Mouse (Mus musculus) intestine, postnatal 0 days (tissue): ENCODE data around the gene Gnmt. TPM values are rescaled to one million over a fixed set of nuclear protein-coding genes. Genes with fewer than 3 reads are reported as not detected.

Experiments used
- ATAC-seq: fragments of 200-750 bp; cut with Nextera tagmentation; 2 replicates; pipeline ENCODE4 v1.8.0; 2017; ENCODE audit warnings: mild to moderate bottlenecking, moderate TSS enrichment, moderate library complexity
- H3K27ac ChIP-seq: fragments of 300-500 bp; sonication (generic); 2 replicates; pipeline ENCODE4 v1.5.1; 2014; ENCODE audit warnings: mild to moderate bottlenecking, low read depth, low read length, moderate library complexity
- H3K27me3 ChIP-seq: fragments of 300-500 bp; sonication (generic); replicated peaks from 2 replicates; pipeline ENCODE4 v1.6.1; 2014; ENCODE audit warnings: low read length, mixed read lengths; ENCODE audit not compliant: control insufficient read depth, insufficient read depth
- H3K36me3 ChIP-seq: fragments of 300-500 bp; sonication (generic); 2 replicates; pipeline ENCODE4 v1.6.1; 2014; ENCODE audit warnings: mild to moderate bottlenecking, moderate library complexity; ENCODE audit not compliant: control insufficient read depth, insufficient read depth
- H3K4me1 ChIP-seq: fragments of 300-500 bp; sonication (generic); replicated peaks from 2 replicates; pipeline ENCODE4 v1.6.1; 2014; ENCODE audit warnings: antibody characterized with exemption, low read length, mixed read lengths; ENCODE audit not compliant: control insufficient read depth, insufficient read depth
- H3K4me2 ChIP-seq: fragments of 300-500 bp; sonication (generic); replicated peaks from 2 replicates; pipeline ENCODE4 v1.6.1; 2014; ENCODE audit warnings: low read depth, mild to moderate bottlenecking, moderate library complexity
- H3K4me3 ChIP-seq: fragments of 300-500 bp; sonication (generic); 2 replicates; pipeline ENCODE4 v1.5.1; 2014; ENCODE audit warnings: low read depth, low read length
- H3K9ac ChIP-seq: fragments of 300-500 bp; sonication (generic); 2 replicates; pipeline ENCODE4 v1.6.1; 2014; ENCODE audit warnings: mild to moderate bottlenecking, low read depth, low read length
- H3K9me3 ChIP-seq: fragments of 300-500 bp; sonication (generic); 2 replicates; pipeline ENCODE4 v1.6.1; 2016; ENCODE audit warnings: mixed run types; ENCODE audit not compliant: control insufficient read depth
- CTCF ChIP-seq: sonication (generic); IDR thresholded peaks from 2 replicates; pipeline ENCODE4 v1.5.1; 2016; ENCODE audit warnings: low read depth, mild to moderate bottlenecking, control low read depth, antibody characterized with exemption, moderate library complexity
- WGBS: fragments of 180-500 bp; shearing (Covaris S2); extraction: QIAGEN DNeasy Blood & Tissue Kit; methylation state at CpG from one replicate; pipeline ENCODE4 v1.1.7; 2014; 5-methylcytosine and 5-hydroxymethylcytosine counted together
- polyA plus RNA-seq: library from polyadenylated mRNA; unstranded; fragments of >200 nt; fragmentation: Nextera tagmentation; extraction: Ambion mirVana; gene quantifications from 2 replicates; pipeline ENCODE4 v1.2.1, GENCODE M21; 2015

Gene Gnmt
- polyA plus RNA-seq, 1 experiment from 2014 or later = 0.48 TPM

DNA sequence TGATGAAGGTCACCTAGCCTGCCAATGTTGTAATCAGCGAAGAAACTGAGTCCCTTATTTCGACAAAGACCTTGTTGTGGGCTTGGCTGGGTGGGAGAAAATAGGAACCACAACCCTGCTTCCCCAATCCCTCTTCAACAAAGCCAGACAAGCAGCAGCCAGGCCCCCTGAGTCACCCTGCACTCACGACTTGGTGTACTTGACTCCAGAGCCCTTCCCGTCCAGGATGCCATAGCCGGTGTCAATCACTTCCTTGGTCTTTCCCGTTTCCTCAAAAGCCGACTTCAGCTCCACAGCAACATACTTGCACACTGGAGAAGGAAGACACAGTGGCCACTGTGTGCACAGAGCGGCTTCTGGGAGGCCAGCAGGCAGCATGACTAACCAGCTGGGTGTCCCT is 18.3 kb upstream of the Gnmt start:
- Histone ChIP-seq H3K9me3 (no peaks in the 10 kb centered on the region), H3K36me3 (peaks cover 37% of the 10 kb centered on the region), H3K4me1 (no peaks in the 10 kb centered on the region; the same call in 1 of the 2 replicates), H3K4me2 (no peak overlapping the region), H3K27ac (no peak overlapping the region), H3K27me3 (no peaks in the 10 kb centered on the region), H3K9ac (no peak overlapping the region), H3K4me3 (no peak overlapping the region)
- WGBS = 79% methylated on average over 8 of the region's 8 CpGs
- no peak for TF ChIP-seq CTCF
- no peak for ATAC-seq

DNA sequence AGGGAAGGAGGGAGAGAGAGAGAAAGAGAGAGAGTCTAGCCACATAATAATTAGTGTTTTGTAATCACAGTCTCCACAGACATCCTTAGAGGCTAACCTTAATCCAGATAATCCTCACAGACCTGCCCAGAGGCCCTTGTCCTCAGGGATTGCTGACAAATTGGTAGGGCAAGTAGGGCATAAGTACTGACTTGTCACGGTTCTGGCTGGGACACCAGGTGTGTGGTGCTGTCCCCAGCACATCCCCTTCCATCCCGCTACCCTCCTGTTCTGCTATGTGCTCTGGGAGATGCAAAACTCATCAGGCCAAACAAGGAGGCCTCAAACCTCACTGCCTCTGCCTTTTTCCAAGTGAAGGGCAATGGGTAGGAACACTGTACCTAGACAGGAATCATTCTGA is 16.5 kb upstream of the Gnmt start:
- H3K27ac ChIP-seq = no peak overlapping the region
- H3K9ac ChIP-seq = no peak overlapping the region
- no peaks in the 10 kb centered on the region for H3K27me3 ChIP-seq
- H3K9me3 ChIP-seq = no peaks in the 10 kb centered on the region
- 89% methylated on average over 2 of the region's 2 CpGs for WGBS
- H3K4me2 ChIP-seq = no peak overlapping the region
- H3K4me3 ChIP-seq = no peak overlapping the region
- TF ChIP-seq CTCF = no peak
- H3K4me1 ChIP-seq = no peaks in the 10 kb centered on the region
- no peak for ATAC-seq
- peaks cover 44% of the 10 kb centered on the region for H3K36me3 ChIP-seq

DNA sequence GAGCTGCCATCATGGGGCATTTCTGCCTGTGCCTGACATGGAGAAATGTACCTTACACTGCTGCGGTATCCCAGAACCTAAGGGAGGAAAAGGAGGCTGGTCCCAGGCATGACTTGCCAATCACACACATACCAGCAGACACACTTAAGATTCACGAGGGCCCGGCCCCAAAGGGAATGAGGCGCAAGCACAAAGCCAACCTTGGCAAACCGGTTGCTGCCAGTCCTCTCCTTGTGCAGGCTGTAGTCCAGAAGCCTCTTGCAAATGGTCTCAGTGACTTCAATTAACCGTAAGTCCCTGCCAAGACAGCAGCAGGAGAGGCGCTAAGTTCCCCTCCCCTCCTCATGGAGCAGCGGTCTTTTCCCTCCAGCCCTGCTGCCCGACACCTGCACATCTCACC is 14.0 kb upstream of the Gnmt start:
- 90% methylated on average over 9 of the region's 9 CpGs for WGBS
- H3K27me3 ChIP-seq = no peaks in the 10 kb centered on the region
- H3K9me3 ChIP-seq = no peaks in the 10 kb centered on the region
- peaks cover 44% of the 10 kb centered on the region for H3K36me3 ChIP-seq
- H3K9ac ChIP-seq = no peak overlapping the region
- no peaks in the 10 kb centered on the region for H3K4me1 ChIP-seq
- H3K4me3 ChIP-seq = no peak overlapping the region
- H3K4me2 ChIP-seq = no peak overlapping the region
- ATAC-seq = no peak
- H3K27ac ChIP-seq = no peak overlapping the region
- no peak for TF ChIP-seq CTCF

DNA sequence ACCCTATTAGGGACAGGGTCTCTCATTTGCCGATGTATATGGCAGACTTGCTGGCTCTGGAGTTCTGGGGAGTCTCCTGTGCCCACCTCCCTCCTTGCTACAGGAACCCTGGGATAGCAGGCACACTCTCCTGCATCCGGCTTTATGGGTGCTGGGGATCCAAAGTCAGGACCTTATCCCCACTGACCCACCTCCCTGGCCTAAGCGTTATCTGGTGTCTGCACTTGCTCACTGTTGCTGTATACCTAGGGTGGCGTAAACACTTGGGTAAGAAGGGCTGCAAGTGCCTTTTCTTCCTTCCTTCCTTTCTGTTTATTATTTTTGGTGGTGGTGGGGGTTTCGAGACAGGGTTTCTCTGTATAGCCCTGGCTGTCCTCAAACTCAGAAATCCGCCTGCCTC is 12.3 kb upstream of the Gnmt start:
- no peak for TF ChIP-seq CTCF
- no peak for ATAC-seq
- WGBS = 89% methylated on average over 6 of the region's 6 CpGs
- Histone ChIP-seq H3K9me3 (no peaks in the 10 kb centered on the region), H3K27ac (no peak overlapping the region), H3K4me1 (no peaks in the 10 kb centered on the region), H3K36me3 (peaks cover 36% of the 10 kb centered on the region), H3K4me3 (no peak overlapping the region), H3K4me2 (no peak overlapping the region), H3K27me3 (no peaks in the 10 kb centered on the region), H3K9ac (no peak overlapping the region)

DNA sequence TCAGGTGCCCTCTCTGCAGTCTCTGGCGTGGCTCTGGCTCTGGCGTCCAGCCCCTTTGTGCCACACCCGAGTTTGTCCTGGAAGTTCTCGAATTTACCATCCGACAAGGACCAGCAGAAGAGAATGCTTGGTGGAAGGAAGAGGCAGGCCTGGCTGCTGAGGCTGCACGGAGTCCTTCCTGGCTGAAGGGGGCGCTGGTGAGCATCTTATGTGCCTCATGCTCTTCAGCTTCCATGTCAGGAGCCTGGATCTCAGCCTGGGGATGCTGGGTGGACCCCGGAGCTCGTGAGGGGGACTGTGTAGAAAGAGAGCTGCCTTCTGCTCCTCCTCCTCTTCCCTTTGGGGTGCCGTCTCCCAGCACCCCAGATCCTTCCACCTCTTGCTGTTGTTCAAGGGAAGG is 7.2 kb upstream of the Gnmt start:
- 66% methylated on average over 10 of the region's 10 CpGs for WGBS
- Histone ChIP-seq H3K9me3 (no peaks in the 10 kb centered on the region), H3K4me3 (no peak overlapping the region), H3K27ac (no peak overlapping the region), H3K36me3 (peaks cover 3% of the 10 kb centered on the region; the same call in 1 of the 2 replicates), H3K4me2 (no peak overlapping the region), H3K27me3 (no peaks in the 10 kb centered on the region), H3K4me1 (no peaks in the 10 kb centered on the region), H3K9ac (no peak overlapping the region)
- peak; percentile 65 for TF ChIP-seq CTCF
- no peak for ATAC-seq

DNA sequence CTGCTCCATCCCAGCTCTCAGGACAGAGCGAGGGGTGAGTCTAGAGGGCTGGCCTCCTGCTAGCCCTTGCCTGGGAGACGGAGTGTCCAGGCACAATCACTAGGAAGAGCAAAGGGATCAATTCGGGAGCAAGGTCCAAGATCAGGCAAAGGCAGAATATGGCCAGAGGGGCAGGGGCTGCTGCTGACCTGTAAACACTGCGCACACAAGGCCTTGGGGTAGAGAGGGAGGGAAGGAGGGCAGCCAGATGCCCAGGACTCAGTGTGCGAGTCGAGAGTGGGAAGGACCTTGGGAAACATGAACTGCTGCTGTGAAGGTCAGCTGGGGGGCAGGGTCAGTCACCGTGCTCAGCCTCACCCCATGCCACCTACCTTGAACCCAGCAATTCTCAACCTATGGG is 6.3 kb upstream of the Gnmt start:
- H3K9ac ChIP-seq = no peak overlapping the region
- H3K4me1 ChIP-seq = no peaks in the 10 kb centered on the region
- WGBS = 82% methylated on average over 7 of the region's 7 CpGs
- no peaks in the 10 kb centered on the region for H3K27me3 ChIP-seq
- H3K4me2 ChIP-seq = no peak overlapping the region
- no peak for TF ChIP-seq CTCF
- H3K27ac ChIP-seq = no peak overlapping the region
- H3K9me3 ChIP-seq = no peaks in the 10 kb centered on the region
- ATAC-seq = no peak
- H3K36me3 ChIP-seq = peaks cover 3% of the 10 kb centered on the region; the same call in 1 of the 2 replicates
- H3K4me3 ChIP-seq = no peak overlapping the region

DNA sequence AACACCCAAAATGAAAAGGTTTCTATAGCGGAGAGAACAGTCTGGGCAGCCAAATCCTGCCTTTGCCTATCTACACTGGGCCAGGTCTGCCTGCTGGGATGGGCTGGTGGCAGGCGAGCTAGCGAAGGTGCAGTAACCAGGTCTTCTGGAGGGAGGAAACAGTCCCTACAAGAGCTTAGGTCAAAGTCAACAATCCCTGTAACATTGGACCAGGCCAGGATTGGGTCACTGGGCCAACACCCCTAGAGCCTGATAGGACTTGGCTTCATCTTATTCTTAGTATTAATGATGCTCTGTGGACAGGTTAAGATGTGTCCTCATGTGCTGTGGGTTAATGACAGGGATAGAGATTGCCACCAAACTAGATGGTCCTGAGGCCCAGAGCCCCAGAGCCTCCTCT is 5.1 kb upstream of the Gnmt start:
- WGBS = 81% methylated on average over 3 of the region's 3 CpGs
- Histone ChIP-seq H3K4me2 (no peak overlapping the region), H3K9ac (no peak overlapping the region), H3K4me3 (no peak overlapping the region), H3K27me3 (no peaks in the 10 kb centered on the region), H3K27ac (no peak overlapping the region), H3K9me3 (no peaks in the 10 kb centered on the region), H3K4me1 (no peaks in the 10 kb centered on the region), H3K36me3 (peaks cover 3% of the 10 kb centered on the region; the same call in 1 of the 2 replicates)
- no peak for TF ChIP-seq CTCF
- ATAC-seq = no peak
